Mouse (Mus musculus) lung, postnatal 0 days (tissue): ENCODE results near the gene Pelo.

Experiments
- CTCF ChIP-seq: IDR thresholded peaks from 2 replicates; pipeline ENCODE4 v1.5.1; 2016; ENCODE audit warnings: antibody characterized with exemption, mild to moderate bottlenecking
- EP300 ChIP-seq: IDR thresholded peaks from 2 replicates; pipeline ENCODE4 v1.6.1; 2016; ENCODE audit warnings: antibody characterized with exemption, mild to moderate bottlenecking, control low read depth

DNA sequence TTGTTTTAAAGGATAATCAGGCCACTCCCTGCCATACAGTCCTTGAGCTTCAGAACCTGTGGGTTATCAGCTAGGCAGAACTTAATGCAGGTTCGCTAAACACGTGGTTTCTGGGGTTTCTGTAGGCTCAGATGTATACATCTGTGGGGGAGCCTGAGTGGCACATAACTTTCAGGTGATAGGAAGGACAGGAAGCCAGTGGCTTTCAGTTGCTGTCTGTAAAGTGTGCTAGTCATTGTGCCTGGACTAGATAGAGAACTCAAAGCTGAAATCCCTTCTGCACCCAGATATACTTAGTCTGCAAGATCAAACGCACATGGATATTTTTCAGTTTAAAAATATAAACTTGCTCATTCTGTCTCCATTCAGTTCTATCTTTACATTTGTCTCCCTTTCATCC, 41.4 kb upstream of the Pelo start:
- TF ChIP-seq CTCF = no peak
- no peak for TF ChIP-seq EP300
